9 mouse cellular contexts compared by ENCODE assay signal in genomic region chr14:86453142-86453541, GRCm38 (mm10).
"Had no signal": no experiment of that assay in that cellular context is flagged by ENCODE, and none has a peak within 500 bp of the region (broad histone marks: within the 10 kb centered on the region; RNA-seq: fewer than 3 reads in every experiment).

No protein-coding gene starts in this region.

- H3K27me3 ChIP-seq: liver, embryonic 12.5 days; midbrain, embryonic 13.5 days had no signal

- H3K4me2 ChIP-seq: liver, embryonic 12.5 days; midbrain, embryonic 13.5 days had no signal

- ATAC-seq: liver, embryonic 12.5 days; midbrain, embryonic 13.5 days had no signal

- H3K9me3 ChIP-seq: limb, embryonic 10.5 days; liver, embryonic 12.5 days; midbrain, embryonic 13.5 days had no signal

- H3K4me3 ChIP-seq: left cerebral cortex, adult 2 months; limb, embryonic 10.5 days; liver, embryonic 12.5 days; midbrain, embryonic 13.5 days had no signal

- H3K4me1 ChIP-seq: limb, embryonic 10.5 days; liver, embryonic 12.5 days; midbrain, embryonic 13.5 days had no signal

- H3K9ac ChIP-seq: liver, embryonic 12.5 days; midbrain, embryonic 13.5 days had no signal

- DNase-seq: kidney, adult 18-20 months; kidney, postnatal 14 days; lung, postnatal 36 days; right cerebral cortex, postnatal 14 days; thymus, postnatal 4 days had no signal

- H3K36me3 ChIP-seq: limb, embryonic 10.5 days; liver, embryonic 12.5 days; midbrain, embryonic 13.5 days had no signal

- H3K27ac ChIP-seq: left cerebral cortex, adult 2 months; limb, embryonic 10.5 days; liver, embryonic 12.5 days; midbrain, embryonic 13.5 days had no signal
